Comparison of ENCODE assay signal across 31 mouse cellular contexts in the genomic region with DNA sequence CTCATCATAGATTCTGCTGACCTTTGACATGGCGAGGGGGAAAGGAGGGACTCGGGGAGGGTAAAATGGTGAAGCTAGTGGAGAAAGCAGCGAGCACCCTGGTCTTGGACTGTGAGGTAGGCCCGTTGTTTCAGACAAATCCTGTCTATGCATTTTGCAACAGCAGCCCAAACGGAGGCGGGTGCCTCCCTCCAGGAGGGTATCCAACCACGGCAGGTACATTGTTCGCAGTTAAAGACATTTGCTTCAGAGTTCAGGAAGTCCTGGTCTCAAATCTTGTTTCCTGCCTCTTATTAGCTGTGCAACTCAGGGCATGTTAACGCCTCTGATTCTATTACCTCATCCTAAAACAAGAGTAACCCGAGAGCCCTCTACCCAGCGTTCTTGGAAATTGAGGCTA. TPM values are rescaled to one million over a fixed set of nuclear protein-coding genes. Genes with fewer than 3 reads are reported as not detected.
DNase-seq lines count a peak whose midpoint lies in the region; ATAC-seq and TF ChIP-seq lines count a peak whose summit lies in the region.
"Had no signal": no experiment of that assay in that cellular context is flagged by ENCODE, and none has a peak within 500 bp of the region (broad histone marks: within the 10 kb centered on the region; RNA-seq: fewer than 3 reads in every experiment).

No protein-coding gene starts in this region.

- peak overlapping the region; percentile 83 for H3K27ac ChIP-seq in heart, adult 2 months
- no peak overlapping the region for H3K27ac ChIP-seq in heart, embryonic 12.5 days (ENCODE audit: poor library complexity, severe bottlenecking)
- H3K27ac ChIP-seq in kidney, adult 2 months (ENCODE audit: insufficient read depth, low read depth, low read length), result peak overlapping the region; percentile 83
- H3K27ac ChIP-seq in kidney, embryonic 16.5 days (ENCODE audit: low read length), result no peak overlapping the region
- H3K27ac ChIP-seq: embryonic facial prominence, embryonic 13.5 days; forebrain, embryonic 10.5 days; hindbrain, embryonic 15.5 days; layer of hippocampus, adult 2 months; left cerebral cortex, adult 2 months; liver, embryonic 13.5 days; midbrain, embryonic 13.5 days had no signal

- H3K9ac ChIP-seq in heart, adult 2 months (ENCODE audit: low read depth, low read length), result no peak overlapping the region
- H3K9ac ChIP-seq in heart, embryonic 12.5 days, result no peak overlapping the region
- no peak overlapping the region for H3K9ac ChIP-seq in kidney, embryonic 16.5 days (replicated peaks; ENCODE audit: low read length)
- H3K9ac ChIP-seq: embryonic facial prominence, embryonic 13.5 days; forebrain, postnatal 0 days; hindbrain, embryonic 15.5 days; liver, embryonic 13.5 days; midbrain, embryonic 13.5 days had no signal

- peak in 1 of 2 experiments; percentile 18 for DNase-seq in heart, adult 2 months
- DNase-seq in kidney, adult 2 months, result no peak
- peak; percentile 6 for DNase-seq in thymus, postnatal 25 days
- no peak for DNase-seq in thymus, postnatal 4 days
- no peak for DNase-seq in layer of hippocampus, adult 18-20 months (ENCODE audit: low spot score in 2 of 2)
- DNase-seq: adrenal gland, postnatal 14 days; cerebellum, adult 11-12 months; cerebellum, adult 9-11 months; embryo, embryonic 11 days; forebrain, postnatal 0 days; gastrocnemius, postnatal 14 days; kidney, adult 8-10 months; kidney, postnatal 14 days; liver, embryonic 13.5 days; lung, adult 18-20 months; lung, postnatal 4 days; thymus, postnatal 36 days had no signal

- no peaks in the 10 kb centered on the region for H3K9me3 ChIP-seq in heart, embryonic 12.5 days (replicated peaks)
- H3K9me3 ChIP-seq in kidney, embryonic 16.5 days (ENCODE audit: low read length), result no peaks in the 10 kb centered on the region
- H3K9me3 ChIP-seq: embryonic facial prominence, embryonic 13.5 days; forebrain, embryonic 10.5 days; hindbrain, embryonic 10.5 days; hindbrain, embryonic 15.5 days; liver, embryonic 13.5 days; megakaryocyte, embryonic 14.5 days; midbrain, embryonic 13.5 days had no signal

- TF ChIP-seq EP300 in heart, adult 2 months (IDR thresholded peaks at IDR 0.05; ENCODE audit: insufficient read depth, low read depth, low read length), result no peak

- H3K36me3 ChIP-seq in heart, adult 2 months (ENCODE audit: control insufficient read depth, insufficient read depth, low read length), result no peaks in the 10 kb centered on the region
- H3K36me3 ChIP-seq in heart, embryonic 12.5 days, result no peaks in the 10 kb centered on the region
- no peaks in the 10 kb centered on the region for H3K36me3 ChIP-seq in kidney, adult 2 months (ENCODE audit: control insufficient read depth, insufficient read depth, low read length)
- no peaks in the 10 kb centered on the region for H3K36me3 ChIP-seq in kidney, embryonic 16.5 days (ENCODE audit: insufficient read depth, low read length)
- H3K36me3 ChIP-seq: embryonic facial prominence, embryonic 13.5 days; forebrain, embryonic 10.5 days; hindbrain, embryonic 10.5 days; hindbrain, embryonic 15.5 days; liver, embryonic 13.5 days; midbrain, embryonic 13.5 days had no signal

- no peak overlapping the region for H3K4me3 ChIP-seq in heart, adult 2 months
- H3K4me3 ChIP-seq in heart, embryonic 12.5 days, result no peak overlapping the region
- no peak overlapping the region for H3K4me3 ChIP-seq in kidney, adult 2 months (ENCODE audit: insufficient read depth, low read depth, low read length)
- no peak overlapping the region for H3K4me3 ChIP-seq in kidney, embryonic 16.5 days (ENCODE audit: low read length)
- H3K4me3 ChIP-seq: embryonic facial prominence, embryonic 13.5 days; forebrain, embryonic 10.5 days; hindbrain, embryonic 10.5 days; hindbrain, embryonic 15.5 days; layer of hippocampus, adult 2 months; left cerebral cortex, adult 2 months; liver, embryonic 13.5 days; megakaryocyte, embryonic 14.5 days; midbrain, embryonic 13.5 days had no signal

- no peak for ATAC-seq in heart, embryonic 12.5 days (ENCODE audit: insufficient number of reproducible peaks, low FRiP score)
- ATAC-seq in kidney, embryonic 16.5 days (ENCODE audit: low FRiP score, low TSS enrichment), result no peak
- ATAC-seq: CD4-positive, CD25-positive, alpha-beta regulatory T cell, adult 4 months; forebrain, postnatal 0 days; inflammation-experienced regulatory T-cells, adult 6 months; lung, postnatal 0 days; midbrain, embryonic 13.5 days had no signal

- intact Hi-C loops in heart, adult 2 months (cut with DNase I), result no loop called here

- peaks cover 18% of the 10 kb centered on the region for H3K4me1 ChIP-seq in heart, adult 2 months (ENCODE audit: control insufficient read depth, insufficient read depth, low read length)
- peaks cover 26% of the 10 kb centered on the region for H3K4me1 ChIP-seq in heart, embryonic 12.5 days (replicated peaks)
- peaks cover 21% of the 10 kb centered on the region for H3K4me1 ChIP-seq in kidney, adult 2 months (ENCODE audit: control insufficient read depth, insufficient read depth, low read length)
- peaks cover 23% of the 10 kb centered on the region for H3K4me1 ChIP-seq in kidney, embryonic 16.5 days (ENCODE audit: insufficient read depth, low read length)

- no peak for TF ChIP-seq POLR2A in heart, adult 2 months (IDR thresholded peaks at IDR 0.05; ENCODE audit: insufficient read depth, low read depth, low read length)
- no peak for TF ChIP-seq POLR2A in kidney, adult 2 months (IDR thresholded peaks at IDR 0.05; ENCODE audit: low read depth, low read length)

- H3K4me2 ChIP-seq in heart, embryonic 12.5 days, result no peak overlapping the region
- H3K4me2 ChIP-seq in kidney, embryonic 16.5 days (replicated peaks; ENCODE audit: low read depth, low read length), result no peak overlapping the region
- H3K4me2 ChIP-seq: embryonic facial prominence, embryonic 13.5 days; hindbrain, embryonic 15.5 days; liver, embryonic 13.5 days; midbrain, embryonic 13.5 days had no signal

- no peaks in the 10 kb centered on the region for H3K79me2 ChIP-seq in heart, adult 2 months (replicated peaks; ENCODE audit: control insufficient read depth, insufficient read depth, low read length)

- no peaks in the 10 kb centered on the region for H3K27me3 ChIP-seq in heart, adult 2 months (ENCODE audit: control insufficient read depth, insufficient read depth, low read length)
- H3K27me3 ChIP-seq in heart, embryonic 12.5 days (replicated peaks), result no peaks in the 10 kb centered on the region; the same call in 1 of the 2 replicates
- H3K27me3 ChIP-seq in kidney, adult 2 months (replicated peaks; ENCODE audit: control insufficient read depth, insufficient read depth, low read length), result no peaks in the 10 kb centered on the region
- no peaks in the 10 kb centered on the region for H3K27me3 ChIP-seq in kidney, embryonic 16.5 days (ENCODE audit: insufficient read depth, low read length)
- H3K27me3 ChIP-seq: embryonic facial prominence, embryonic 13.5 days; hindbrain, embryonic 15.5 days; liver, embryonic 13.5 days; midbrain, embryonic 13.5 days had no signal

- WGBS in heart, adult 2 months, result 64% methylated on average over 11 of the region's 11 CpGs
- WGBS in heart, embryonic 12.5 days, result 61% methylated on average over 11 of the region's 11 CpGs
- 68% methylated on average over 11 of the region's 11 CpGs for whole genome bisulfite sequencing in kidney, adult 2 months
- 54% methylated on average over 11 of the region's 11 CpGs for WGBS in kidney, embryonic 16.5 days

- no peak for TF ChIP-seq CTCF in heart, adult 2 months (IDR thresholded peaks at IDR 0.05)
- TF ChIP-seq CTCF in kidney, adult 2 months (conservative IDR thresholded peaks at IDR 0.05; ENCODE audit: insufficient read depth, insufficient read length, low read depth, low read length), result no peak

RNA-seq across cellular contexts. Expression of a gene that starts 26.8 kb away (rescaled TPM):
- 10 to 100 TPM; 15.3 to 16.2 TPM for total RNA-seq in heart, adult 2 months (2021)
- polyA plus RNA-seq in heart, adult 2 months (2012; rRNA removed), result 24.7 and 28.5 TPM in 2 replicates
- 6.6 and 6.8 TPM in 2 replicates for polyA plus RNA-seq in heart, embryonic 12.5 days (2016; fragmentation: Nextera tagmentation; extraction: Ambion mirVana)
- polyA plus RNA-seq in kidney, adult 2 months (2012; rRNA removed), result 46.7 and 51.2 TPM in 2 replicates
- 11.5 and 12.8 TPM in 2 replicates for polyA plus RNA-seq in kidney, embryonic 16.5 days (2015; fragmentation: Nextera tagmentation; extraction: Ambion mirVana)
- 1 to 10 TPM; 7.4 to 7.9 TPM for total RNA-seq in layer of hippocampus, adult 18-20 months (2021)
- total RNA-seq: monocyte, adult 5-6 weeks had no signal
- polyA plus RNA-seq: CD4-positive, CD25-positive, alpha-beta regulatory T cell, adult 4 months; inflammation-experienced regulatory T-cells, adult 6 months had no signal

Comparison
In these comparisons a context has a peak if more than half of its experiments do, and no peak if none do; other contexts are left out.
1. H3K27ac ChIP-seq: peak in heart, adult 2 months (single experiment) and kidney, adult 2 months (single experiment); none in heart, embryonic 12.5 days (single experiment) and kidney, embryonic 16.5 days (single experiment).